Mouse (Mus musculus) kidney, embryonic 16.5 days (tissue): ENCODE results near the gene Med15. TPM values are rescaled to one million over a fixed set of nuclear protein-coding genes. Genes with fewer than 3 reads are reported as not detected.

Source experiments
- ATAC-seq: fragments of 200-750 bp; cut with Nextera tagmentation; 2 replicates; pipeline ENCODE4 v1.8.0; 2017; ENCODE audit warnings: moderate TSS enrichment; ENCODE audit not compliant: low FRiP score, low TSS enrichment
- H3K27ac ChIP-seq: fragments of 300-500 bp; sonication (generic); 2 replicates; pipeline ENCODE4 v1.5.1; 2014; ENCODE audit warnings: low read length
- H3K27me3 ChIP-seq: fragments of 300-500 bp; sonication (generic); 2 replicates; pipeline ENCODE4 v1.6.1; 2014; ENCODE audit warnings: low read length, control low read depth, mixed read lengths; ENCODE audit not compliant: insufficient read depth
- H3K36me3 ChIP-seq: fragments of 300-500 bp; sonication (generic); 2 replicates; pipeline ENCODE4 v1.6.1; 2014; ENCODE audit warnings: low read length, control low read depth, mixed read lengths; ENCODE audit not compliant: insufficient read depth
- H3K4me1 ChIP-seq: fragments of 300-500 bp; sonication (generic); 2 replicates; pipeline ENCODE4 v1.6.1; 2014; ENCODE audit warnings: low read length, control low read depth, mixed read lengths; ENCODE audit not compliant: insufficient read depth
- H3K4me2 ChIP-seq: fragments of 300-500 bp; sonication (generic); replicated peaks from 2 replicates; pipeline ENCODE4 v1.6.1; 2014; ENCODE audit warnings: low read depth, low read length
- H3K4me3 ChIP-seq: fragments of 300-500 bp; sonication (generic); 2 replicates; pipeline ENCODE4 v1.5.1; 2014; ENCODE audit warnings: mild to moderate bottlenecking, low read length
- H3K9ac ChIP-seq: fragments of 300-500 bp; sonication (generic); replicated peaks from 2 replicates; pipeline ENCODE4 v1.6.1; 2014; ENCODE audit warnings: low read length
- H3K9me3 ChIP-seq: fragments of 300-500 bp; sonication (generic); 2 replicates; pipeline ENCODE4 v1.6.1; 2016; ENCODE audit warnings: low read length, control low read depth
- WGBS: fragments of 180-500 bp; shearing (Covaris S2); extraction: QIAGEN DNeasy Blood & Tissue Kit; methylation state at CpG from one replicate; pipeline ENCODE4 v1.1.7; 2014; 5-methylcytosine and 5-hydroxymethylcytosine counted together
- polyA plus RNA-seq: library from polyadenylated mRNA; unstranded; fragments of >200 nt; fragmentation: Nextera tagmentation; extraction: Ambion mirVana; gene quantifications from 2 replicates; pipeline ENCODE4 v1.2.1, GENCODE M21; 2015

Med15 gene
- polyA plus RNA-seq, 1 experiment from 2014 or later = 44.1 TPM

DNA sequence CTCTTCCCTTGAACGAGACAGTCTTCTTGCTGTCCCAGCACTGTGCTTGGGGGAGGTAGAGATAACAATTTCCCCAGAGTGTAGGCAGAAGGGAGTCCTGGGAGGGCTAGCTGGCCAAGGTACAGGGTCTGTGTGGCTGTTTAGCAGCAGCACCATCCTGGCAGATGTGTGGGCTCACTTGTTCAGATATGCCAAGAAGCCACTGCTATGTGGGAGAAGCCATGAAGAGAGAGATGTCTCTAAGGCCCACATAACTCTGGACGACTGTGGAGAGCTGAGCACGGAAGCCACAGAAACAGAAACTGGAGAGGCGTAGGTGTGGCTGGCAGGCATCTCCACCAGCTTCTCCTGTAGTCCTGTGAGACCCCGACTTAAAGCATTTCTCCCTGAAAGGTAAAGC is 127.0 kb downstream of the Med15 start:
- Histone ChIP-seq H3K4me2 (no peak overlapping the region), H3K36me3 (no peaks in the 10 kb centered on the region), H3K27ac (no peak overlapping the region), H3K9ac (no peak overlapping the region), H3K4me1 (no peaks in the 10 kb centered on the region), H3K9me3 (no peaks in the 10 kb centered on the region), H3K4me3 (no peak overlapping the region), H3K27me3 (no peaks in the 10 kb centered on the region)
- WGBS = 76% methylated on average over 5 of the region's 5 CpGs
- no peak for ATAC-seq

DNA sequence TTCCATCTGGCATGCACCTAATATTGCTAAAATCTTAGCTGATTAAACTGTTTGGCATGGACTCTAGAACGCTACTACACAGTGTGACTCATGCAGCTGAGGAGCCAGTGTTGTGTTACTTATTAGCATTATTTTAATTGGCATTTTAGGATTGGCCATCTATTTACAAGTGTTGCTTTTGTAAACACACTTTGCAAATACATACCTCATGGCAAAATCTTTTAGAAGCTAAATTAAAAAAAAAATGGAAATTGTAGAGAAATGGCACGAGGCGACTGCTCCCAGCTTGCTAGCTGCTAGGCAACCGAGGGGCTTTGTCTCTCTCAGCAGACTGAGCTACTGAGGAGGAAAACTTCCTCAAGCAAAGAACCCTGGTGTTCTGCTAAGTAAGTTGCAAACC is 127.8 kb downstream of the Med15 start:
- 59% methylated on average over 4 of the region's 4 CpGs for WGBS
- Histone ChIP-seq H3K4me1 (no peaks in the 10 kb centered on the region), H3K36me3 (no peaks in the 10 kb centered on the region), H3K9me3 (no peaks in the 10 kb centered on the region), H3K27ac (no peak overlapping the region), H3K27me3 (no peaks in the 10 kb centered on the region), H3K4me2 (no peak overlapping the region), H3K9ac (no peak overlapping the region), H3K4me3 (no peak overlapping the region)
- no peak for ATAC-seq

Other genes with a start within 250 kb of the Med15 start
- 3.4 and 3.6 TPM in 2 replicates for gene Aifm3, start 243.3 kb downstream of the Med15 start, polyA plus RNA-seq
- gene Lztr1, start 224.2 kb downstream of the Med15 start, polyA plus RNA-seq = 102 and 113 TPM in 2 replicates
- gene Thap7, start 201.8 kb downstream of the Med15 start, polyA plus RNA-seq = 61.1 and 61.5 TPM in 2 replicates
- gene Lrrc74b, start 171.6 kb downstream of the Med15 start, polyA plus RNA-seq = 0.18 and 0.20 TPM in 2 replicates
- gene P2rx6, start 171.0 kb downstream of the Med15 start, polyA plus RNA-seq = 1.2 TPM in 2 replicates
- 11.8 and 12.6 TPM in 2 replicates for gene Slc7a4, start 149.7 kb downstream of the Med15 start, polyA plus RNA-seq
- gene Smpd4, start 113.5 kb downstream of the Med15 start, polyA plus RNA-seq = 38.8 and 44.2 TPM in 2 replicates
- 6.0 and 7.7 TPM in 2 replicates for gene Ccdc74a, start 86.4 kb downstream of the Med15 start, polyA plus RNA-seq
- 69.8 and 72.0 TPM in 2 replicates for gene Klhl22, start 26.7 kb upstream of the Med15 start, polyA plus RNA-seq
- gene Scarf2, start 64.4 kb upstream of the Med15 start, polyA plus RNA-seq = 8.1 and 8.9 TPM in 2 replicates
- gene B830017H08Rik, start 100.2 kb upstream of the Med15 start, polyA plus RNA-seq = 0.09 TPM in 1 of 2 replicates, not detected in the other
- 35.7 and 48.6 TPM in 2 replicates for gene Car15, start 105.5 kb upstream of the Med15 start, polyA plus RNA-seq
- gene Gm20518, start 158.8 kb upstream of the Med15 start, polyA plus RNA-seq = 2.6 TPM in 2 replicates
- 0.09 TPM in 1 of 2 replicates, not detected in the other for gene Tssk1, start 161.3 kb upstream of the Med15 start, polyA plus RNA-seq
- gene Dgcr2, start 165.7 kb upstream of the Med15 start, polyA plus RNA-seq = 103 and 107 TPM in 2 replicates
- gene Tssk2, start 165.7 kb upstream of the Med15 start, polyA plus RNA-seq = not detected in 2 replicates
- 40.7 and 44.8 TPM in 2 replicates for gene Ess2, start 178.5 kb upstream of the Med15 start, polyA plus RNA-seq
- gene Gsc2, start 182.2 kb upstream of the Med15 start, polyA plus RNA-seq = not detected in 2 replicates
- gene Slc25a1, start 195.3 kb upstream of the Med15 start, polyA plus RNA-seq = 102 and 107 TPM in 2 replicates
- gene Vpreb2, start 247.5 kb upstream of the Med15 start, polyA plus RNA-seq = not detected in 2 replicates